Mouse (Mus musculus) liver, postnatal 0 days (tissue): ENCODE data around the gene Tmed8.

Experiments used
- CTCF ChIP-seq: sonication (generic); IDR thresholded peaks from 2 replicates; pipeline ENCODE4 v1.5.1; 2016; ENCODE audit warnings: antibody characterized with exemption, low read depth
- EP300 ChIP-seq: IDR thresholded peaks from 2 replicates; pipeline ENCODE4 v1.6.1; 2016; ENCODE audit warnings: antibody characterized with exemption, low read depth, mild to moderate bottlenecking

GRCm38 (mm10) chr12:87149471-87149870, 50.8 kb downstream of the Tmed8 start:
- TF ChIP-seq CTCF: no peak
- no peak for TF ChIP-seq EP300
